ENCODE assay signal across 27 mouse cellular contexts in genomic region chr17:44042861-44043260, GRCm38 (mm10). TPM values are rescaled to one million over a fixed set of nuclear protein-coding genes. Genes with fewer than 3 reads are reported as not detected.
DNase-seq lines count a peak whose midpoint lies in the region; ATAC-seq lines count a peak whose summit lies in the region.
"Had no signal": no experiment of that assay in that cellular context is flagged by ENCODE, and none has a peak within 500 bp of the region (broad histone marks: within the 10 kb centered on the region; RNA-seq: fewer than 3 reads in every experiment).

No protein-coding gene starts in this region.

- H3K27ac ChIP-seq in heart, embryonic 10.5 days, result no peak overlapping the region
- no peak overlapping the region for H3K27ac ChIP-seq in midbrain, embryonic 11.5 days (ENCODE audit: low read depth, low read length)
- H3K27ac ChIP-seq: forebrain, embryonic 10.5 days; hindbrain, embryonic 10.5 days; limb, embryonic 13.5 days; liver, embryonic 14.5 days; midbrain, embryonic 12.5 days; neural tube, embryonic 15.5 days had no signal

- no peaks in the 10 kb centered on the region for H3K36me3 ChIP-seq in heart, embryonic 10.5 days
- no peaks in the 10 kb centered on the region for H3K36me3 ChIP-seq in midbrain, embryonic 11.5 days (ENCODE audit: control insufficient read depth, insufficient read depth, low read length)
- H3K36me3 ChIP-seq: forebrain, embryonic 10.5 days; G1E; heart, embryonic 12.5 days; hindbrain, embryonic 10.5 days; limb, embryonic 13.5 days; midbrain, embryonic 12.5 days; neural tube, embryonic 15.5 days had no signal

- ATAC-seq in midbrain, embryonic 11.5 days (ENCODE audit: low FRiP score), result no peak
- ATAC-seq: forebrain, embryonic 16.5 days; hindbrain, embryonic 16.5 days; intestine, embryonic 16.5 days; Patski had no signal

- no peaks in the 10 kb centered on the region for H3K4me1 ChIP-seq in heart, embryonic 10.5 days
- H3K4me1 ChIP-seq in midbrain, embryonic 11.5 days (ENCODE audit: control insufficient read depth, insufficient read depth, low read length), result no peaks in the 10 kb centered on the region
- H3K4me1 ChIP-seq: forebrain, embryonic 10.5 days; heart, embryonic 12.5 days; hindbrain, embryonic 10.5 days; limb, embryonic 13.5 days; midbrain, embryonic 12.5 days; neural tube, embryonic 15.5 days had no signal

- no peak overlapping the region for H3K4me3 ChIP-seq in heart, embryonic 10.5 days
- H3K4me3 ChIP-seq in midbrain, embryonic 11.5 days (ENCODE audit: low read depth, low read length), result no peak overlapping the region
- H3K4me3 ChIP-seq: forebrain, embryonic 10.5 days; heart, embryonic 12.5 days; hindbrain, embryonic 10.5 days; limb, embryonic 13.5 days; midbrain, embryonic 12.5 days; neural tube, embryonic 15.5 days had no signal

- DNase-seq in heart, adult 11 months, result peak; percentile 93
- no peak for DNase-seq in heart, embryonic 10.5 days (ENCODE audit: low spot score)
- peak; percentile 14 for DNase-seq in testis, postnatal 14 days (ENCODE audit: low spot score)
- DNase-seq in testis, postnatal 10 days (ENCODE audit: low spot score), result no peak
- DNase-seq in lung, postnatal 14 days, result peak; percentile 43
- no peak for DNase-seq in midbrain, embryonic 11.5 days (ENCODE audit: low spot score, missing footprints)
- no peak for DNase-seq in T-cell, adult 2 months (ENCODE audit: low spot score)
- DNase-seq: adrenal gland, adult 8-10 months; B cell, adult 2 months; cerebellum, adult 11 months; cerebellum, postnatal 14 days; heart, postnatal 10 days; kidney, adult 9 months; kidney, postnatal 25 days; thymus, postnatal 14 days had no signal

- no peak overlapping the region for H3K9ac ChIP-seq in midbrain, embryonic 11.5 days (ENCODE audit: low read length)
- H3K9ac ChIP-seq: heart, embryonic 12.5 days; limb, embryonic 13.5 days; liver, embryonic 14.5 days; midbrain, embryonic 12.5 days; neural tube, embryonic 15.5 days had no signal

- WGBS in heart, embryonic 10.5 days, result 86% methylated on average over 8 of the region's 8 CpGs
- WGBS in midbrain, embryonic 11.5 days, result 89% methylated on average over 8 of the region's 8 CpGs

- H3K9me3 ChIP-seq in heart, embryonic 10.5 days, result no peaks in the 10 kb centered on the region
- no peaks in the 10 kb centered on the region for H3K9me3 ChIP-seq in midbrain, embryonic 11.5 days (ENCODE audit: control insufficient read depth, low read length)
- H3K9me3 ChIP-seq: forebrain, embryonic 10.5 days; heart, embryonic 12.5 days; hindbrain, embryonic 10.5 days; midbrain, embryonic 12.5 days; neural tube, embryonic 15.5 days had no signal

- no peak overlapping the region for H3K4me2 ChIP-seq in midbrain, embryonic 11.5 days
- H3K4me2 ChIP-seq: heart, embryonic 12.5 days; limb, embryonic 13.5 days; midbrain, embryonic 12.5 days; neural tube, embryonic 15.5 days had no signal

- no peaks in the 10 kb centered on the region for H3K27me3 ChIP-seq in heart, embryonic 10.5 days (ENCODE audit: insufficient read depth, poor library complexity, severe bottlenecking)
- H3K27me3 ChIP-seq in midbrain, embryonic 11.5 days (ENCODE audit: control insufficient read depth, insufficient read depth, low read length), result no peaks in the 10 kb centered on the region
- H3K27me3 ChIP-seq: heart, embryonic 12.5 days; limb, embryonic 13.5 days; midbrain, embryonic 12.5 days; neural tube, embryonic 15.5 days; Patski had no signal

RNA-seq across cellular contexts. Expression of gene Enpp5, which starts 35.8 kb away (rescaled TPM):
- polyA plus RNA-seq in heart, embryonic 10.5 days (2016; fragmentation: Nextera tagmentation; extraction: Ambion mirVana), result 8.8 and 11.1 TPM in 2 replicates
- polyA plus RNA-seq in midbrain, embryonic 11.5 days (2014; fragmentation: Nextera tagmentation; extraction: Ambion mirVana), result 11.5 and 15.3 TPM in 2 replicates
- polyA plus RNA-seq: G1E had no signal

Comparison
In these comparisons a context has a peak if more than half of its experiments do, and no peak if none do; other contexts are left out.
1. DNase-seq: peak in heart, adult 11 months (single experiment), testis, postnatal 14 days (single experiment) and lung, postnatal 14 days (single experiment); none in heart, embryonic 10.5 days (single experiment), testis, postnatal 10 days (single experiment), midbrain, embryonic 11.5 days (single experiment) and T-cell, adult 2 months (single experiment).